Mouse (Mus musculus) embryonic fibroblast, embryonic 13.5 days (primary cell): ENCODE results near the gene Gm49510.

Source experiments
- CTCF ChIP-seq: IDR thresholded peaks from 2 replicates; pipeline ENCODE4 v1.5.1; 2011; ENCODE audit warnings: mild to moderate bottlenecking, control low read depth, low read length, moderate library complexity, borderline replicate concordance; ENCODE audit not compliant: insufficient read depth
- POLR2A ChIP-seq: IDR thresholded peaks from 2 replicates; pipeline ENCODE4 v1.6.1; 2011; ENCODE audit warnings: low read depth, mild to moderate bottlenecking, control low read depth, low read length, moderate library complexity

DNA sequence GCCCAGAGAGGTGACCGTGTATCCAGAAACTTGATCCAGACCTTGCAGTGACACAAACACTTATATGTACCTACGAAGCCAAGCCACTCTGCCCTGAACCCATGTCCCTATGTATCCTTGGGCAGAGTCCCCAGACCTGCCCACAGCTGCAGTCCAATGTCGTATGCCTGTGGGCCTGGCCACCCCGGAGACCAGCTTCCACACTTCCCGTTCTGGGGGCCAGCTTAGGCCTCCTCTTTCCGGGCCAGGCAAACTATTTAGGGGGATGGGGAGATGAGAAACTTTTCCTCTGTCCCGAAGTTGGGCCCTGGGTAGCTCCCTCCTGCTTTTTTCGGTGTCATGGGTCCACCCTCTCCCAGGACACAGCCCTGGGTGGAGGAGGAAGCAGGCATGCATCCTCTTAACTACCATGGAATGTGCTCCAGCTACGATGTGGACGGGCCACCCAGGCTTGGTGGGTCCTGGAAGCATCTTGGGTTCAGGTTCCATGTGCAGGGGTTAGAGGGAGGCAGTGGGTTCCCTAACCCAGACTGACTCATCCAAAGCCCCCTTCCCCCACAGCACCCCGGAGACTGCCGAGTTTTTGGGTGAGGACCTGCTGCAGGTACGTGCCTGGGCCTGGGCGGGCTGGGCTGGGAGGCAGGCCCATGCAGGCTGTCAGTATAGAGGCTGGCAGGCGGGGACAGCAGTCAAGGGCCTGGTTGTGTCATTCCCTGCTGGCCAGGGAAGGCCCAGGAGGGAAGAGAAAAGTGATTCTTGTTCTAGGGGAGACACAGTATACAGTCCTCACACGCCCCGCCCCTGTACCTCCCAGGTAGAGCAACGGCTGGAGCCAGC is 1.3 kb downstream of the Gm49510 start:
- no peak for TF ChIP-seq CTCF
- 0 out of 2 replicates have a peak, but pooled peaks have one; percentile 14 for TF ChIP-seq POLR2A
